Mouse (Mus musculus) lung, embryonic 14.5 days (tissue): Measurements from ENCODE around the gene Kcnmb4. TPM values are rescaled to one million over a fixed set of nuclear protein-coding genes. Genes with fewer than 3 reads are reported as not detected.

Experiments
- ATAC-seq: fragments of 200-750 bp; cut with Nextera tagmentation; 2 replicates; pipeline ENCODE4 v1.8.0; 2017; ENCODE audit warnings: mild to moderate bottlenecking, moderate TSS enrichment, moderate library complexity; ENCODE audit not compliant: insufficient read depth
- DNase-seq: peaks from one replicate; pipeline ENCODE4 v3.0.0-alpha.2; 2015
- H3K27ac ChIP-seq: fragments of 300-500 bp; sonication (generic); 2 replicates; pipeline ENCODE4 v1.5.1; 2014; ENCODE audit warnings: low read depth, mild to moderate bottlenecking, moderate library complexity
- H3K27me3 ChIP-seq: fragments of 300-500 bp; sonication (generic); 2 replicates; pipeline ENCODE4 v1.6.1; 2014; ENCODE audit warnings: low read length, control low read depth; ENCODE audit not compliant: insufficient read depth
- H3K36me3 ChIP-seq: fragments of 300-500 bp; sonication (generic); 2 replicates; pipeline ENCODE4 v1.6.1; 2014; ENCODE audit warnings: control low read depth; ENCODE audit not compliant: insufficient read depth
- H3K4me1 ChIP-seq: fragments of 300-500 bp; sonication (generic); 2 replicates; pipeline ENCODE4 v1.6.1; 2014; ENCODE audit warnings: antibody characterized with exemption, control low read depth; ENCODE audit not compliant: insufficient read depth
- H3K4me2 ChIP-seq: fragments of 300-500 bp; sonication (generic); 2 replicates; pipeline ENCODE4 v1.6.1; 2014; ENCODE audit warnings: mild to moderate bottlenecking
- H3K4me3 ChIP-seq: fragments of 300-500 bp; sonication (generic); 2 replicates; pipeline ENCODE4 v1.5.1; 2014; ENCODE audit warnings: low read depth, low read length
- H3K9ac ChIP-seq: fragments of 300-500 bp; sonication (generic); 2 replicates; pipeline ENCODE4 v1.6.1; 2014
- H3K9me3 ChIP-seq: fragments of 300-500 bp; sonication (generic); 2 replicates; pipeline ENCODE4 v1.6.1; 2016; ENCODE audit warnings: low read depth, low read length, control low read depth
- CTCF ChIP-seq: IDR thresholded peaks from 2 replicates; pipeline ENCODE4 v1.5.1; 2016; ENCODE audit warnings: antibody characterized with exemption, low read depth
- WGBS: fragments of 180-500 bp; shearing (Covaris S2); extraction: QIAGEN DNeasy Blood & Tissue Kit; methylation state at CpG from one replicate; pipeline ENCODE4 v1.1.7; 2014; 5-methylcytosine and 5-hydroxymethylcytosine counted together
- polyA plus RNA-seq: library from polyadenylated mRNA; unstranded; fragments of >200 nt; fragmentation: Nextera tagmentation; extraction: Ambion mirVana; gene quantifications from 2 replicates; pipeline ENCODE4 v1.2.1, GENCODE M21; 2014

The Kcnmb4 gene
- polyA plus RNA-seq, 1 experiment from 2014 or later = 4.6 TPM

DNA sequence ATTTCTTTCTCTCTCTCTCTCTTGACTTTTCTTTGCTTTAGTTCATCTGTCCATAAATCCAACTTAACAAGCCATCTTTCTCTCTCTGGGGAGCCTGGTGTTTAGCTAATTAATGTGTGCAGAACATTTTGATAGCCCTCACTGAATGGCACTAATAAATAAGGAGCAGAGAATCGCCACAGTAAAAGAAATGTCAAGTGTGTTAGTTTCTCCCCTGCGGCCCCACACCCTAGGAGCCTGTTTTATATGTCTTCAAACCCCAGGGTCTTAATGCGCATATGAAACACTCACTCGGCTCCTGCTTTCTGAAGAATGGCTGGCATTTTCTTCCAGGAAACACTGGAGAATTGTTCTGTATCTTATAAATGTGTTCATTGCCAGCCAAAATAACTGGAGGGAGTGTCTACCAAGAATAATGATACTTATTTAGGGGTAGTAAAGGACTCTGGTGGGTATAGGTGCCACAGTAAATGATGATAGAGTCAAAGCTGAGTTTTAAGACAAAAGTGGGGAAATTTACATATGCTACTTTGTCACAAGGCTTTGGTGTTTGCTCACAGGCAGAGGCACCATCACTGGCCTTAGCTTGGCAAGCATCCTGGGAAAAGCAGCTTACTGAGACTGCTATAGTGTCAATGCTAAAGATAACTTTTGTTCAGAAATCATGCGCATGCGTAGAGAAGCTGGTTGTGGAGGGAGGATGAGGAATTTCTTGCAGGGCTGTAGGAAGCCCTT lies 102.5 kb downstream of the Kcnmb4 start:
- no peak for DNase-seq
- no peaks in the 10 kb centered on the region for H3K36me3 ChIP-seq
- no peak overlapping the region for H3K4me3 ChIP-seq
- no peaks in the 10 kb centered on the region for H3K9me3 ChIP-seq
- no peak overlapping the region for H3K27ac ChIP-seq
- no peak for ATAC-seq
- no peak for TF ChIP-seq CTCF
- H3K9ac ChIP-seq = no peak overlapping the region
- no peak overlapping the region for H3K4me2 ChIP-seq
- H3K27me3 ChIP-seq = no peaks in the 10 kb centered on the region
- 64% methylated on average over 6 of the region's 6 CpGs for WGBS
- H3K4me1 ChIP-seq = no peaks in the 10 kb centered on the region

Other genes with a start within 250 kb of the Kcnmb4 start
- 12.5 and 14.2 TPM in 2 replicates for gene Ptprb, start 198.4 kb downstream of the Kcnmb4 start, polyA plus RNA-seq
- 106 and 112 TPM in 2 replicates for gene Cnot2, start 107.6 kb upstream of the Kcnmb4 start, polyA plus RNA-seq